Mouse (Mus musculus) 416B (cell line): Measurements from ENCODE around the gene Fam229a.
"Not testable (repeated sequence)": the region's sequence is repeated elsewhere in the genome, so short reads cannot be mapped to it uniquely, and the experiment has no call there.

Experiments
- DNase-seq: peaks from one replicate; pipeline ENCODE4 v3.0.0; 2011; ENCODE audit warnings: low read depth

The Fam229a gene

DNA sequence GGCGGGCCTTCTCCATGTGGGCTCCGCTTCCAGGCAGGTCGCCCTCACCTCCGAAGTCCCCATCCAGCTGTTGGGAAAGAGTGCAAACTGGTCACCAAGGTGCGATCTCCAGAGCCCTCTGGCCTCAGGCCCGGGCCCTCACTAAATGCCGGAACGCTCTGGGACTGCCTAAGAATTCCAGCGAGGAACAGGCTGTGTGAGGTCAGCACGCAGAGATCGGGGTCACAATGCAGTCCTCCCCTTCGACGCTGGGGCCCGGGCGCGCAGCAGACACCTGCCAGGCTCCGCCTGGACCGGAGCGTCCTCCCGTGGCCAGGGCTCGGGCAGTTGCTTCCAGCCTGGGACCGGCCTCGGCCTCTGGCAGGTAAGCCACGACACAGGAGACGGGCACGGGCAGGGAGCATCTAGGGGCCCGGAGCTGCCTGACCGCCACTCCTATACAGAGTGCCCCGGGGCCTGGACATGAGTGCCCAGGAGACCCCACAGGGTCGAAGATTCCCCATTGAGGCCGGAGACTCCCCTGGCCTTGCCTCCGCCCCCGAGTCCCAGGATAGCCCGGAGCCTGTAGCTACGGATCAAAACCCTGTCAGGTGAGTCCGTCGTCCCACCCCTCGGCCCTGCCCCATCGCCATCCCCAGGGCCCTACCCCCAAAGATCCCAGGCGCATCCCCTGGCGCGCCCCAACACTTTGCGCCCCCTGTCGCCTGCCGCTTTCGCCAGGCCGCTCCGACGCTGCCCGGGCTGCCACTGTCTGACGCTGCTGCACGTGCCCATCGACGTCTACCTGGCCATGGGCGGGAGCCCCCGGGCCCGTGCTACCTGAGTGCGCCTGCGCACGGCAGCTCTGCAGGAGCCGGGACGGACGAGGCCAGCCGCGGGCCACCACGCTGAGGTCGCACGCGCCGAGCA, at the start of gene Fam229a, which contains the start of gene Tssk3:
Gene Fam229a, plus strand, starts transcription at position 219 of the 909 bp plus-strand sequence.
Gene Tssk3, minus strand, starts transcription at position 51 of the 909 bp plus-strand sequence.
- DNase-seq, result no peak

DNA sequence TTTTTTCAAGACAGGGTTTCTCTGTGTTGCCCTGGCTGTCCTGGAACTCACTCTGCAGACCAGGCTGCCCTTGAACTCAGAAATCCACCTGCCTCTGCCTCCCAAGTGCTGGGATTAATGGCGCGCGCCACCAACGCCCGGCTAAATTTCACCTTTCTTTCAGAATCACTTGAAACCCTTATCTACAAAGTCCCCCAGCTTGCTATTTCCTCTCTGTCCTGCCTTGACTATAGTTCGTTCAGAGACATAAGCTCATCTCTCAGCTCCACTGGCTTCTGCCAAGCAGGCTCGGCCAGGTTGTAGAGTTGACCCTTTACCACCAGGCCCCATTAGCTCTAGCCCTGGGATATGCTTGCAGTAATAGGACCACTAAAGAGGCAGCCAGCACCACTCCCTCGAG, 43.6 kb upstream of the Fam229a start:
- no peak for DNase-seq

DNA sequence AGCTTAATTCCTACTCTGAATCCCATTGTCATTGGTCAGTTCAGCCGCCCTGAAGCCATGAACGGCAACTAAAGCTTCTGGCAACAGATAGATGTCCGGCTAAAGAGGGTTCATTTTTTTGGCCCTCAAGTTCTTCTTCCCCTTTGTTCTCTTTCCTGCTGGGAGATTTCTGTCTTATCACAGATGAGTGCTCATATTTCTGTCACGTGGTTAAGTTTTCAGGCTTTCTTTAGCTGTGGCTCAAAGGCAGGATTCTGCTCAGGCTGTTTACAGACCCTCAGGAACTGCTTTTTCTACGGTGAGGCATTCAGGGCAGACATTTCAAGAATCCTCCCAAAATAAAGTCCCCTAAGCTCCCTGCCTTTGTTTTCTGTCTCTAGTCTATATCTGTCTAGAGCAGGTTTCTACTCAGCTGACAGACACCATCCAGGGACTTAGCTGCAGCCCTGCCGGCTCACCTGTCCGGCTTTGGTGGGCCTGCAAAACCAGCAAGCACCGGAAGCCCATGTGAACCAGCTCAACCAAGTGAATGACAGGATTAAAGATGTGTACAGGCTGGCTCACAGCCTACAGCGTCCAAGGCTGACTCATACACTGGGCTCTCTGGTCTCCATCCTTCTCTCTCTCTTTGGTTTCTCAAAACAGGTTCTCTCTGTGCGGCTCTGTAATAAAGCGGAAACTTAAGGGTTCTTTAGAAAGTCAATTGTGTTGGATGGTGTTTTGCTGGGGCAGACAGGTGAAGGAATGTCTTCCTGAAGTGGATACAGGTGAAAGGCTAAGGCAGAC, 43.0 kb upstream of the Fam229a start:
- peak; percentile 60 for DNase-seq

DNA sequence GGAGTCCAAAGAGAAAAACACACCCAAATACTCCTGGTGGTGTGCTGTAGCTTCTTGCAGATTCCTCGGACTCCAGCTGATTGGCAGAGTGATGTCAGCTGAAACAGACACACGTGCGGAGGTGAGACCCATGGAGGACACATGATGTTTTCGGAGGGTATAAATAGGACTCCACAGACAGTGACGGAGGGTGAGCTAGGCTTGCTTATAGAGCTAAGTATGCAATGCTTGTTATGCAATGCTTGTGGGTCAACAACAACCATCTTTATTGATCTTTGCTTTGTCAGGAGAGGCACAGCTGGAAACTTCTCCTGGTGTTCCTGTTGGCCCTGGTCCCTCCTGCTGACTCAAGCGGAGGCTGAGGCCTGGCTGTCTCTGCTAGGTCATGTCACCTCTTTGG, 42.3 kb upstream of the Fam229a start:
- DNase-seq, result no peak

DNA sequence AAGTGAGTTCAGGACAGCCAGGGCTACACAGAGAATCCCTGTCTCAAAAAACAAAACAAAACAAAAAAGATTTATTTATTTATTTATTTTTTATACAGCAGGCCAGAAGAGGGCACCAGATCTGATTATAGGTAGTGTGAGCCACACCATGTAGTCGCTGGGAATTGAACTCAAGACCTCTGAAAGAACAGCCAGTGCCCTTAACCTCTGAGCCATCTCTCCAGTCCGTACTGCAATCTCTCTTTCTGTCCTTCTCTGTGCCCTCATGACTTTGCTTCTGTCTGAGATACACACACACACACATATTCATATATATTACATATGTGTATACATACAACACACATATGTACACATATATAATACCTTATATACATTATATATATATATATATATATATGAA, 40.1 kb upstream of the Fam229a start:
- DNase-seq, result peak; percentile 46

DNA sequence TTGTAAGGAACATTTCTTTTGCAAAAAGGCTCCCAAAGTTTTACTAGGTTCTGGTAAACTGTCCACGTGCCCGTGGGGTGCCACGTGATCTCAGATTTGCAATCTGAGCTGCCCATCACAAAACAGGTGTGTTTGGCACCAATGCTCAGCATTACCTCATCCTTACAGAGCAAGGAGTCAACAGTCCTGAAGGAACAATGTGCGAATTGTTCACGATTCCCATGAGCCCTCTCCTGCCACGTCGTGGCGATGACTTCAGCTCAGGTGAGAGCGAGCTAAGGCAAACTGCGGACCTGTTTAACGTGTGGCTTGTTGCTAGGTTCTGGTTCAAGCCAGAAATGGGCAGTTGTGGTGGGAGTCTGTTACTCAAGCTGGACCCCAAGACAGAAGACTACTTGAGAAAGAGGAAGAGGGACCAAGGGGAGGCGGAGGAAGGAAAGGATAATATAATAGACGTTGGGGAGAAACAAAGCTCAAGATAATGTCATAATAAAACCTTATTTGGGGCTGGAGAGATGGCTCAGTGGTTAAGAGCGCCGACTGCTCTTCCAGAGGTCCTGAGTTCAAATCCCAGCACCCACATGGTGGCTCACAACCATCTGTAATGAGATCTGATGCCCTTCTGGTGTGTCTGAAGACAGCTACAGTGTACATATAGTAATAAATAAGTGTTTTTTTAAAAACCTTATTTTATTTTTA, 39.4 kb upstream of the Fam229a start:
- DNase-seq, result no peak

DNA sequence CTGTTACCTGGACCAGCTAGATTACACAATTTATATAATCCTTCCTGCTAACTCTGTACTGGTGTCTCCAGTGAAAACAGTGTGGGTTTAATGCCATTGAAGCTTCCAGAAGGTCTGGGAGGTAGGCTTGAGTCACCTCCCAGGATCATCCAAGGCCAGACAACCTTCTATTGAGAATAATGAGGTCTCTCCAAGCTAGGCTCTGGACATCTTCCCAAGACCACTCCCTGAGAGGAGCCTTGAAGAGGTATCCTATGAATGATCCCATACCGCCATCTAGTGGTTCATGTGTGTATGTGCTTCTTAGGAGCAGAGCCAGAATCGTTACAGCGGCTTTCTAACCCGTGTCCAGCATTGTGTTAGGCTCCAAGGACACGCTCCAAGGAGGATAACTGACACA, 35.7 kb upstream of the Fam229a start:
- DNase-seq, result peak; percentile 88

DNA sequence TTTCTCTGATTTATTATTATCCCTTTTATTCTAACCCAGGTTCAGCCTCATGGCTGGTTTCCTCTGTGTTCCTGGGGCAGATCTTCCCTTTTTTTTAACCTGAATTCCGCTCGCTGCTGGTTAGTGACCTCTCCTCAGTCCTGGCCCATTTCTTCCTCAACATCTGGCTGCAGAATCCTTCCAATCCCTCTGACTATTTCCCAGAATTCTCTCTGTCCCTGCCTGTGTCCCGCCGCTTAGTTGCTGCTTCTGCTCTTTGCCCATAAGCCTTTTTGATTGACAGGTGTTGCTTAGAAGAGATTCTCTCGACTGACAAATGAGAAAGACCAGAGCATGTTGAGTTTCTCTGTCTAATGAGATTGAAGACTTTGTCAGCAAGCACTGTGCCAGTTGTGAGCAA, 34.9 kb upstream of the Fam229a start:
- DNase-seq, result no peak

DNA sequence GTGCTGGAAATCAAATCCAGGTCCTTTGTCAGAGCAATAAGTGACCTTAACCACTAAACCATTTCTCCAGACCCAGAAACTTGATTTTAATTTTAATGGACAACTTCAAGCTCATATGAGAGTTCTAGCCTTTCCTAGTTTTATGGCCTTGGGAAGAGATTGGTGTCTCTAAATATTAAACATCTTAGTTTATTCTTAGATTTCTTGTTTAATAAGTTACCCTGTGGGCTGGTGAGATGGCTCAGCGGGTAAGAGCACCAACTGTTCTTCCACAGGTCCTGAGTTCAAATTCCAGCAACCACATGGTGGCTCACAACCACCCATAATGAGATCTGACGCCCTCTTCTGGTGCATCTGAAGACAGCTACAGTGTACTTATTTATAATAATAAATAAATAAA, 33.7 kb upstream of the Fam229a start:
- DNase-seq, result not testable (repeated sequence)

DNA sequence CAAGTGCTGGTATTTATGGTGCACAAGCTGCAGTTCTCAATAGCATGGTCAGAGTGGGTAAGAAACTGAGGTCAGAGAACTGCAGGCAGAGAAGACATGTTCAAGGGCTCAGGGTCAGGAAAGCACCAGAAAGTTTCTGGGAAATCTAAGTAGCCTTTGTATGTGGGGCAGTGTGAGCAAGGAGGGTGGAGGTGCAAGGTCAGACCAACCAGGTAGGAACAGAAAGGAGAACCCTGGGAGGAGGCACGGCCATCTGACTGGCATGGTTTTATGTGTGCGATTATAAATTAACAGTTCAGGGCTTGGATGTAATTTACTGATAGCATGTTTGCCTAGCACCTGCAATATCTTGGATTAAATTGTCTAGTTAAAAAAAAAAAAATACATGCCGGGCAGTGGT, 31.3 kb upstream of the Fam229a start:
- no peak for DNase-seq

DNA sequence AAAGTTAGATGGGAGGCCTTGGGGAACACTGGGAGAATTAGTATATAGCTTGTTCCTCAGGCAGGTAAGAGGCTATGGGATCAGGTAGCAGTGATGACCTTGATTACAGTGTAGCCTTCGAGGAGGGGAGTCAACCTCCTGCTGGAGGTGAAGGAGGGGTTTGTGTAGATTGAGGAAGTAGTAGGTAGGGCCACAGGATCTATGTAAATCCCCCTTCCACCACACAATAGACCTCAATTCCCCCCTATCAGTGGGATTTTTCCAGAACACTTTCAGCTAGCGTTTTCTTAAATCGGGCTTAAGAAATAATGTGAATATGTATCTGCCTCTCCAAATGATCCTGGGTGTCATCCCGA, 30.2 kb upstream of the Fam229a start:
- DNase-seq, result no peak

DNA sequence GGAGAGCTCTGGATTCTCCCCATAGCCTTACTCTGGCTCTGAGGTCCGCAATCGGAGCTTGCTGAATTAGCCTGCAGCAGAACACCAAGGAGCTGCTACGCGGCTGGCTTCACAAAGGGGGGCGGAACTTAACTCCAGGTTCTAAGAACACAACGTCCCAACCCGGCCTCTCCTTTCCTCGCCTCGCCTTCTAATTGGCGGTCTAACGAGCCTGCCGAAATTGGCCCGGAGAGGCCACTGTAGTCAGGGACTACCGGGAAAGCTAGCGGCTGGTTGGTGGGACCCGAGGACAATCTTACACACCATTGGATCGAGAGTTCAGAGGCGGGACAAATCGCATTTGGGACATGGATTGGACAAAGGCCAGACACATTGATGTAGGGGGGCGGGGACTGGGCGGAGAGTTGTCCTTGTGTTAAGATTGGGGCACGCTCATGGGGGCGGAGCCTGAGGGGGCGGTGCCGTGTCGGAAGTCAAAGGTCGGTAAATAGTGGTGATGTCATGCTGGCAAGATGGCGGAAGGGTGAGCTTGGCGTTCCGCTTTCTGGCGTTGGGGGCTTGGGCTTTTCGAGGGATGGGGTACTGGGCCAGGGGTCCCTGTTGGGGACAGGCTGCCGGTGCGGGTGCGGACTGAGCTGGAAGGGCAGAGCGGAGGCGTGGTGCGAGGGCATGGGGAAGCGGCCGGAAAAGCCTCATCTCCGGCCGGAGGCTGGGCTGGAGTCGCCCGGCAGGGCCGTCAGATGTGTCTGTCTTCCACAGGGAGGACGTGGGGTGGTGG, 29.6 kb upstream of the Fam229a start, which contains the start of gene Bsdc1:
Gene Bsdc1, plus strand, starts transcription at position 399 of the 778 bp plus-strand sequence.
- DNase-seq, result peak; percentile 100

DNA sequence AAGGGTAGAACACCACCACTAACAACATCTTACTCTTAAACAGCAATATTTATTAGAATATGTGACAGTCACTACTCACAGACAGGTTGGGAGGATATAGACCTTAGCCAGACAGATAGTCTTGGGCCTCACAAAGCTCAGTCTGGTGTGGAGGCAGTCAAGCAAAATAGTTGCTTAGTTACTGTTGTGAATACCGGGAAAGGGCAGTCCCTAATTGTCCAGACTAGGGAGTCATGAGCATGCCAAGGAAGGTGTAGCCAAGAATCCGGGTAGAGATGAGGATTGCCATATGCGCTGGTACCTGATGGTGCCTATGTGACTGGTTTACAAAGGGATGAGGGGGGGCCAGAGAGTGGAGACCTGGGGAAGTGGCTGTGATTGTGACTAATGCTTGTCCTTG, 28.9 kb upstream of the Fam229a start:
- peak; percentile 19 for DNase-seq

DNA sequence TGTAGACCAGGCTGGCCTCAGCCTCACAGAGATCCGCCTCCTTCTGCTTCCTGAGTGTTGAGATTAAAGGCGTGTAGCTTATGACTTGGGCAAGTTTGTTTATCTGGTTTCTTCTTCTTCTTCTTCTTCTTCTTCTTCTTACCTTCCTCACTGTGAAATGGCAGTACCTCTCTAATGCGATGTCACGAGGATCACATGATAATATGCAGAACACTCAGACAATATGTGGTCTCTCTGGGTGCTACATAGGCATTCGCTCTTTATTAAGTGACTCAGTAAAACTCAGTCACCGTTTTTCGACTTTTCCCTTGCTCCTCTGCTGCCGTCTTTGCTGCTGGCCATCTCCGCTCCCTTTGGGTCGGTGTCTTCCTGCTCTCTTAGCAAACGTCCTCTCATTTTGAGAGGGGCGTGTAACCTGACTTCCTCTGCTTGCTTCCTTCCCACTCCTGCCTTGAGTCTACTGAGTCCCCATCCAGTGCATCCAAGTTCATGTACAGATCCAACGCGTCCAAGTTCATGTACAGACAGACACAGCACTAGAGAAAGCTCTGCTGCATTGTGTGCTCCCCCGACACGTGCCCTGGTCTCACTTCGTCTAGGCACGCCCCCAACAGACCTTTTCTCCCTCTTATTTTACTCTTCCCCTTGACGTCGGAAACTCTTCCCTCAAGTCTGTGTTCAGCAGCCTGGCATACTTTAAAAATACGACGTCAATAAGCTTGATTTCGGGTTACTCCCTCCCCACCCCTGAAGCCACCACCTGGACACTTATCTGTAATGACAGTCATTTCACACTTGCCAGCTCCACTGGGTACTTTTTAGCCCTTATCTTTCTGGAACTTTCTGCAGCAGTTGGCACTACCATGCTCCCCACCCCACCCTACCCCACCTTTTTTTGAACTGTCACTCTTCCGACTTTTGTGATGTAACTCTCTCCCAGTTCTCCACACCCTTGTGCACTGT, 27.6 kb upstream of the Fam229a start:
- DNase-seq, result no peak

DNA sequence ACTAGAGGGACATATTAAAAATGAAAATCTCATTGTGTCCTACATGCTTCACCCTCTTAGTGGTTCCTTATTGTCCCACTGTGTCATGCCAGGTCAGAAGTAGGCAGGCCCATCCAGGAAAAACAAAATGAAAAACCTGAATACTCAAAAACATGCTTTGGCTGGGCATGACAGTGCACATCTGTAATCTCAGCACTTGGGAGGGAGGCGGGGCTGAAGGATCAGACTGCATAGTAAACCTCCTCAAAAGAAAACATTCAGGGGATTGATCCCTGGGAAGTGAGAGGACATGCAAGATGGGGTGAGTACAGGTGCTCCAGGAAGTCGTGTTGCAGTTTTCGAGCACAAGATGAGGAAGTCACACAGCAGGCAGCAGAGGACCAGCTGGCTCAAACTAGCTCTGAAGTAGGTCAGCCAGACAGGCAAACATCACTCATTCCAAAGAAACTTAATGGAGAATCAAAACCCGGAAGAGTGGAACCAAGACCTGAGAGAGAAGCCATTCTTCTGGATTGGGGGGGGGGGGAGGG, 26.6 kb upstream of the Fam229a start:
- DNase-seq, result no peak

DNA sequence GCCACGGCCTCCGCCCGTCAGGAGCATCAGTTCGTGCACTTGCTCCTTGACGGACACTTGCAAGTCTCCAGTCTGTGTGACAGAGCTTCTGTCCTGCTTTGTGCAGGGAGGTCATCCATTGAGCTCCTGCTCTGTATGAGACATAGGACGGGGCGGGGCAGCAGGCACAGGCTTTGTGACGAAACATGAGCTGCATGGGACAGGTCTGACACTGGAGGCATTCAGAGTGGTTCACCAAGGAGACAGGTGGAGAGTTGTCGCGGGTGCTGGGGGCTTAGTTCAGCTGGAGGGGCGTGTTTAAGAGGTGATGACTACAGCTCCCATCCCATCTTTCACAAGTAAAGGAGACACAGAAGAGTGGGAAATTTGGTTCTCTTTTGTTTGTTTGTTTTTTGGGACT, 14.9 kb upstream of the Fam229a start:
- DNase-seq, result no peak

DNA sequence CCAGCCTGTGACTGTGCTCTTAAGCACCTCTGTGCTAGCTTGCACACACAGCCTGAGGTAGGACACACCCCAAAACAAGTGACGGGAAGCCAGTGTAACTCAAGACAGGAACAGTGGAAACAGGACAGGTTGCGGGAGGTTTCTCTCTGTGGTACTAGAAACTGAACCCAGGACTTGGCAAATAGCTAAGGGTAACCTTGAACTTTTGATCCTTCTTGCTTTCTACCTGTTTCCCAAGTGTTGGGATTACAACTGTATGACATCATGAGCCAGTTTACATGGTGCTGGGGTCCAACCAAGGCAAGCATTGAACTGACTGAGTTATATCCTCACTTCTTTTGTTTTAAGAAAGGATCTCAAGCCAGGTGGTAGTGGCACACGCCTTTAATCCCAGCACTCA, 11.1 kb upstream of the Fam229a start:
- DNase-seq, result no peak

DNA sequence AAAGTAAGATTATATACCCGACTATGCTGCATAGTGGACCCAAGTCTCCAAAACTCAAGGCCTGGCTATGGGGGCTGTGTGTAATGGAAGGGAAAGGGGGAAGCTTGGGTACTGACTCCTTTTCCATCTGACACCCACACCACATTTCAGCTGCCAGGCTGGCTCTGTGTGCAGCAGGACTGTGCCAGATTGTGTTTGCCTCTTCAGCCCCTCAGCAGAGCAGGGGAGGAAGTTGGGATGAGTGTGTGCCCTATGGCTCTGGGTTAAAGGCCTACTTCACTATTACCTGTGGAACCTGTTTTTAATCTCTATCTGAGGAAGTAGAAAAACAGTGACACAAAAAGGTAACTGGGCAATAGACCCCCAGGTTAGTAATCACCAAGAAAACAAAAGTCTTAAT, 9.9 kb upstream of the Fam229a start:
- no peak for DNase-seq

DNA sequence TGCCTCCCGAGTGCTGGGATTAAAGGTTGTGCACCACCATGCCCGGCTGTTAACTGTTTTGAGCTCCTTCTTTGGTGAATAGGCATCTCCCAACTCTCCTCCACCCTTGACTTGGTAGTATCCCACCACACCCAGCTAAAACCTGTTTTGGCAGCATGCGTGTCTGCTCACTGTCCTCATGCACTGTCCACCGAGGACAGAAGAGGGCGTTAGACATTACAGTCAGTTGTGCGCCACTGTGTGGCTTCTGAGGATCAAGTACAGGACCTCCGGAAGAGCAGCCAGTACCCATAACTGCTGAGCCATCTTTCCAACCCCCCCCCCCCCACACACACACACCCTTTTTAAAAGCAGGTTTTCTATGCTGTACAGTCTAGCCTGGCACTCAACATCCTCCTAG, 3.7 kb downstream of the Fam229a start:
- DNase-seq, result peak; percentile 73
